Mouse (Mus musculus) macrophage (primary cell): ENCODE results near the gene Tubgcp2. TPM values are rescaled to one million over a fixed set of nuclear protein-coding genes. Genes with fewer than 3 reads are reported as not detected.

ENCODE experiments used
- H3K27ac ChIP-seq: fragments of 350-480 bp; formaldehyde crosslinking; 2 replicates; pipeline ENCODE4 v1.9.0; 2021
- H3K36me3 ChIP-seq: fragments of 350-480 bp; formaldehyde crosslinking; 2 replicates; pipeline ENCODE4 v1.9.0; 2021; ENCODE audit errors: inconsistent target
- H3K4me3 ChIP-seq: fragments of 350-480 bp; formaldehyde crosslinking; 2 replicates; pipeline ENCODE4 v1.9.0; 2021; ENCODE audit errors: inconsistent target
- H3K79me2 ChIP-seq: fragments of 350-480 bp; formaldehyde crosslinking; 2 replicates; pipeline ENCODE4 v1.9.0; 2021; ENCODE audit errors: inconsistent target
- WGBS: methylation state at CpG from one replicate; pipeline ENCODE4 v1.1.7; 2026; ENCODE audit warnings: inconsistent platforms; ENCODE audit not compliant: missing documents; 5-methylcytosine and 5-hydroxymethylcytosine counted together
- polyA plus RNA-seq: library from polyadenylated mRNA; stranded (reverse); fragments of 250-400 nt; gene quantifications from 3 replicates; pipeline ENCODE4 v1.2.4, GENCODE M21; 2018; ENCODE audit warnings: inconsistent platforms

The Tubgcp2 gene
- polyA plus RNA-seq, 1 experiment from 2014 or later, result 21.1 TPM

- WGBS, result 49% methylated on average over 7 of the region's 7 CpGs
- no peaks in the 10 kb centered on the region for H3K36me3 ChIP-seq
- no peak overlapping the region; the same call in 1 of the 2 replicates for H3K4me3 ChIP-seq
- H3K79me2 ChIP-seq, result no peaks in the 10 kb centered on the region
- H3K27ac ChIP-seq, result no peak overlapping the region
These were observed 22.1 kb upstream of the Tubgcp2 start for GRCm38 (mm10) chr7:140058528-140058927.

DNA sequence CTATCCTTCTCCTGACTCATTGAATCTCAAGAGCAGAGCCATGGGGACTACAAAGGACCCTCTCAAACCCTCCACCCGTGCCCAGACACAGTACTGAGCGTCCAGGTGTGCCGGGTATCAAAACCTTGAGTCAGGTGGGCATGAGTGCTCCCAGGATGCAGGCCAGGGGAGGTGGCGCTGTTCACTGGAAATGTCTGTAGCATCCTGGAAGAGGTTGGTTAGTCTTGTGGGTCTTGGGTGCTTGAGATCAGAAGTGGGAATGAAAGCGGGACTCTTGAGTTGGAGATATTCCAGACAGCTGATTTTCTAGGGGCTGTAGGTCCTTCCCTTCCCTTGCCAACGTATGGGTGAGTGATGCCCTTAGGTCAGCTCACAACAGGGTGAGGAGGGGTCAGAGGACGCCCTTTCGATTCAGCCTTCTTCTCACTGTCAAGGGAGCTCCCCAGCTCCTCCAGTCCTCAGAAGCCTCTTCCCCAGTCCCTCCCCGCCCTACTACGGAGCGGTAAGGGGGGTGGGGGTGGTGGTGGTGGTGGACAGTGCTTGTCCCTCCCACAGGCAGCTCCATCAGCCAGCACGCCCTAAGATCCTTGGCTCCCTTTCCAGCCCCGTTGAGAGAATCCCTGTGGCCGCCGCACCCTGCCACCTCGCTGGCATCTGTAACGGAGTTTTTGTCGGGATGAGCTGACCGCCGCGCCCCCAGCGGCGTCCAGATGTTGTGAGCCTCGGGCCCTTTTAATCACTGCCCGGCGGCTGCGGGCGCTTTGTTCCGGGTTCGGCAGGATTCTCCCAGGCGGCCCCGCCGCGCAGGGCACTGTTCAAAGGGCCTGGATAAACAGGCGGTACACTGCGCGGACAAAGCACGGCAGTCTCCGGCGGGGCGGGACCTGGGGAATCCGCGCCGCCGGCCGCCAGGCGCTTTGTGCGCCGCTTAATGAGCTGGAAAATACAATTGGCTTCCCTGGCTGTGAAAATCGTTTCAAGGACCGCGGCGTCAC lies 21.2 kb upstream of the Tubgcp2 start:
- no peaks in the 10 kb centered on the region for H3K36me3 ChIP-seq
- no peak overlapping the region; the same call in 1 of the 2 replicates for H3K4me3 ChIP-seq
- no peak overlapping the region for H3K27ac ChIP-seq
- no peaks in the 10 kb centered on the region for H3K79me2 ChIP-seq
- 9% methylated on average over 52 of the region's 53 CpGs for WGBS

DNA sequence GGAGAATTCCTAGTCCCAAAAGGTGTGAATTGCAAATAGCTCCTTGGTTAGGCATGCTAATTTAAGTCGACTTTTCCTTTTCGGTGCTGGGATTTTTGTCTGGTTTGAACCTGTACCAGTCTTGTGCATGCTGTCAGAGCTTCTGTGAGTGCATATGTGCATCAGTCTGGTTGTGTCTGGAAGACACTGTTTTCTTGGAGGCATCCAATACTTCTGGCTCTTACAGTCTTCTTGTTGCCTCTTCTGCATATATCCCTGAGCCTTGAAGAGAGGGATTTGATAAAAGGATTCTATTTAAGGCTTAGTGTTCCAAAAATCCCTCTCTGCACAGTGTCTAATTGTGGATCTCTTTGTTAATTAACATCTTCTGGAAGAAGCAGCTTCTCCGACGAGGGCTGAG lies 17.7 kb upstream of the Tubgcp2 start:
- WGBS, result 81% methylated on average over 4 of the region's 4 CpGs
- Histone ChIP-seq H3K36me3 (no peaks in the 10 kb centered on the region), H3K79me2 (no peaks in the 10 kb centered on the region), H3K27ac (no peak overlapping the region), H3K4me3 (no peak overlapping the region)

DNA sequence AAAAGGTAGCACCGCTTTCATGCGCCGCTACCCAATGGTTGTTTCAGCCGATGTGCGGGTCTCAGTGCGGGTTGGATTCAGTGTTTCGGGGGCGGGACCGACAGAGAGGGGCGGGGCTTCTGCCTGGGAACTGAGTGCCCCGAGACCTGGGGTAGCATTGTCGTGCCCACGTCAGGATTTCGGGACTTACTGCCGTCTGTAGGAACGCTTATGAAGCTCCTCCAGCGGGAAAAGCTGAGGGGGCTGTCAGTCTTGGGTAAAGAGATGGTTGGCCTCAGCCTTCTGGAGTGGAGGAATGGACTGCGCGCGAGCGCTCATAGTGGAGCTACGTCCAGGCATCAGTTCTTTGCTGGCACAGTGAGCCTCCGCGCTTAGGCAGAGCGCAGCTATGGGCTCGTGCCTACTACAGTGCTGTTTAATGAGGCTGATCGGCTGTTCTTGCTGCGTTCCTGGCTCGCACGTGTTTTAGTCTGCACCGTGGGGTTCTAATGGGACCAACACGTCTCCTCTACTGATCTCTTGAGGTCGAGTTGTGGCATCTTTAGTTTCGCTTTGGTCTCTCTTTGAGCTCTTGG lies 12.7 kb upstream of the Tubgcp2 start:
- 3% methylated on average over 34 of the region's 34 CpGs for WGBS
- H3K36me3 ChIP-seq, result no peaks in the 10 kb centered on the region
- no peak overlapping the region for H3K27ac ChIP-seq
- H3K4me3 ChIP-seq, result peak overlapping the region; percentile 31
- no peaks in the 10 kb centered on the region for H3K79me2 ChIP-seq

DNA sequence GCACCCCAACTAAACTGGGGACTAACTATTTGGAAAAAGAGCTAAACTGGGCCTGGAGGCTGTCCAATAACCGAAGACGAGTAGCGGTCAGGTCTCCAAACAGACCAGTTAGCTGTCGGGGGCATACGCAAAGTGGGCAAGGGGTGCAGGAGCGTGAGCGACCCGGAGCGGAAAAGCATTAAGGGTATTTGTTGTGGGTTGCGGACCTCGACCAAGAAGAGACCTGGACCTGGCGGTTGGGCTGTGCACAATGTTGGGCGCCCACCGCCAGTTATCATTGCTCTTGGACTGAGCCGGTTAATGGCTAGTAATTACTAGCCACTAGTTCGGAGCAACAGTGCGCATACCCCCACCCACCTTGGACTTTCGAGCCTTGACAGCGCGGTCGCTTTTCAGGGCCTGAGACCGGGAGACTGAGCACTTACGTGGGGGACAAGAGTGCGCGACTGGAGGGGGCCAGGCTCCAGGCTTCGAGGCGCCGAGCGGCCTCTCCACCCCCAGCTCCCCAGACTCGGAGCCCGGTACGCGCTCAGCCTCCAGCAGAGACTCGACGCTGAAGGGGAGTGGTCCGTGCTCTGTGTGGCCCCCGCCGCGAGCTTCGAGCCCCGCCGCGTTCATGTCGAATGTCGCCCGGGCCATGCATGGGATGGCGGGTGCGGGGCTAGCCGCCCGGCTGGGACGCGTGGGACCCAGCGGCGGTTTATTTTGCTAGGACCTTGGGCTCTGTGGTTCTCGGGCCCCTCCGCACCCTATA lies 12.1 kb upstream of the Tubgcp2 start, which contains the start of gene Msx3:
Msx3 (minus strand) TSS at position 729 of the 754 bp plus-strand sequence.
- WGBS, result 4% methylated on average over 56 of the region's 56 CpGs
- no peaks in the 10 kb centered on the region for H3K36me3 ChIP-seq
- H3K79me2 ChIP-seq, result no peaks in the 10 kb centered on the region
- peak within 1 kb of the TSS; percentile 31 for H3K4me3 ChIP-seq
- H3K27ac ChIP-seq, result no peak within 1 kb of the TSS

GRCm38 (mm10) chr7:140047811-140048311 lies 11.4 kb upstream of the Tubgcp2 start:
- no peaks in the 10 kb centered on the region for H3K36me3 ChIP-seq
- WGBS, result 2% methylated on average over 33 of the region's 33 CpGs
- no peaks in the 10 kb centered on the region for H3K79me2 ChIP-seq
- H3K4me3 ChIP-seq, result peak overlapping the region; percentile 12; the same call in 1 of the 2 replicates
- H3K27ac ChIP-seq, result no peak overlapping the region

- Histone ChIP-seq H3K4me3 (no peak overlapping the region), H3K79me2 (no peaks in the 10 kb centered on the region), H3K36me3 (peaks cover 3% of the 10 kb centered on the region; the same call in 1 of the 2 replicates), H3K27ac (no peak overlapping the region)
- 88% methylated on average over 4 of the region's 4 CpGs for WGBS
These were observed 9.1 kb upstream of the Tubgcp2 start for GRCm38 (mm10) chr7:140045546-140045945.

- no peaks in the 10 kb centered on the region for H3K79me2 ChIP-seq
- peaks cover 12% of the 10 kb centered on the region for H3K36me3 ChIP-seq
- no peak overlapping the region for H3K27ac ChIP-seq
- H3K4me3 ChIP-seq, result no peak overlapping the region
- WGBS, result 60% methylated on average over 3 of the region's 3 CpGs
These were observed 6.3 kb upstream of the Tubgcp2 start for GRCm38 (mm10) chr7:140042728-140043127.

GRCm38 (mm10) chr7:140037171-140037555 lies 694 bp upstream of the Tubgcp2 start:
- peak overlapping the region; percentile 88 for H3K4me3 ChIP-seq
- peaks cover 25% of the 10 kb centered on the region for H3K36me3 ChIP-seq
- no peak overlapping the region for H3K27ac ChIP-seq
- WGBS, result 50% methylated on average over 2 of the region's 3 CpGs
- H3K79me2 ChIP-seq, result peaks cover 29% of the 10 kb centered on the region

GRCm38 (mm10) chr7:140035456-140035855 lies 1.0 kb downstream of the Tubgcp2 start:
- Histone ChIP-seq H3K79me2 (peaks cover 29% of the 10 kb centered on the region), H3K4me3 (peak overlapping the region; percentile 88), H3K36me3 (peaks cover 38% of the 10 kb centered on the region), H3K27ac (peak overlapping the region; percentile 61)
- WGBS, result 14% methylated on average over 7 of the region's 7 CpGs

GRCm38 (mm10) chr7:140033386-140033785 lies 3.1 kb downstream of the Tubgcp2 start:
- Histone ChIP-seq H3K27ac (no peak overlapping the region), H3K4me3 (no peak overlapping the region), H3K36me3 (peaks cover 51% of the 10 kb centered on the region), H3K79me2 (peaks cover 29% of the 10 kb centered on the region)
- 96% methylated on average over 9 of the region's 9 CpGs for WGBS

GRCm38 (mm10) chr7:140032366-140032765 lies 4.1 kb downstream of the Tubgcp2 start:
- Histone ChIP-seq H3K4me3 (no peak overlapping the region), H3K36me3 (peaks cover 55% of the 10 kb centered on the region)
- 95% methylated on average over 10 of the region's 10 CpGs for WGBS

DNA sequence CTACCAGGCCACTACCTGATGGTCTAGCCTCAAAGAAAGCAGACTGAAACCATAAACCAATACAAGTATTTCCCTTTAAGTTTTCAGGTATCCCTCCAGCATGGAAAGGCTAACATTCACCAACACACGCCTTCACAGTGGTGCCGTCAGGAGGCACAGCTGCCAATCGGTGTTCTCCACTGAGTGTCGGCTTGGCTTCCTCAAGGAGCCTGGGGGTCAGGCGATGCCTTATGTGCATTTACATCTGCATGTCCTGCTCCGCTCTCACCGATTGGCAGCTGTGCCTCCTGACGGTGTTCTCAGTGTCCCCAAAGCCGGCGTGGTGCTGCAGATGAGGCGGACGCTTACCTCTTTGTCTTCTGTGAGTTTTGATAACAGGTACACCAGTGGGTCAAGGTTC lies 4.7 kb downstream of the Tubgcp2 start:
- Histone ChIP-seq H3K79me2 (peaks cover 23% of the 10 kb centered on the region), H3K27ac (no peak overlapping the region), H3K4me3 (no peak overlapping the region), H3K36me3 (peaks cover 55% of the 10 kb centered on the region)
- WGBS, result 94% methylated on average over 12 of the region's 12 CpGs

More at GRCm38 (mm10) chr7:140032366-140032765, 4.1 kb downstream of the Tubgcp2 start:
- no peak overlapping the region for H3K27ac ChIP-seq
- H3K79me2 ChIP-seq, result peaks cover 29% of the 10 kb centered on the region

GRCm38 (mm10) chr7:140011336-140011735 lies 25.1 kb downstream of the Tubgcp2 start:
- 94% methylated on average over 15 of the region's 17 CpGs for WGBS
- peaks cover under 1% of the 10 kb centered on the region; the same call in 1 of the 2 replicates for H3K36me3 ChIP-seq
- no peaks in the 10 kb centered on the region for H3K79me2 ChIP-seq

More at GRCm38 (mm10) chr7:140011336-140011735, 25.1 kb downstream of the Tubgcp2 start:
- Histone ChIP-seq H3K27ac (no peak overlapping the region), H3K4me3 (no peak overlapping the region)
